Mouse (Mus musculus): ENCODE results near the gene Foxa3.

Gene Foxa3

GRCm38 (mm10) chr7:19024581-19025255, 1.4 kb upstream of the Foxa3 start:
- DNase-seq (ENCODE audit: low spot score) = no peak

- peak; percentile 74 for DNase-seq (ENCODE audit: low spot score)
Measured at GRCm38 (mm10) chr7:19024096-19024506, 763 bp upstream of the Foxa3 start, which contains the start of gene Sympk. TSS of gene Sympk (plus strand) at chr7:19024377.

- DNase-seq (ENCODE audit: low spot score) = no peak
Measured at GRCm38 (mm10) chr7:19022189-19022958, 964 bp downstream of the Foxa3 start.

- DNase-seq (ENCODE audit: low spot score) = no peak
Measured at GRCm38 (mm10) chr7:19021048-19021447, 2.3 kb downstream of the Foxa3 start.

GRCm38 (mm10) chr7:19017909-19018308, 5.4 kb downstream of the Foxa3 start:
- no peak for DNase-seq (ENCODE audit: low spot score)

- DNase-seq (ENCODE audit: low spot score) = no peak
Measured at GRCm38 (mm10) chr7:19016042-19016441, 7.3 kb downstream of the Foxa3 start.

- no peak for DNase-seq (ENCODE audit: low spot score)
Measured at GRCm38 (mm10) chr7:19014452-19014851, 8.9 kb downstream of the Foxa3 start.

- DNase-seq (ENCODE audit: low spot score) = no peak
Measured at GRCm38 (mm10) chr7:19012882-19013281, 10.5 kb downstream of the Foxa3 start.

- no peak for DNase-seq (ENCODE audit: low spot score)
Measured at GRCm38 (mm10) chr7:19012025-19012621, 11.2 kb downstream of the Foxa3 start.

- DNase-seq (ENCODE audit: low spot score) = no peak
Measured at GRCm38 (mm10) chr7:19010581-19010980, 12.8 kb downstream of the Foxa3 start.

GRCm38 (mm10) chr7:19007026-19007977, 16.0 kb downstream of the Foxa3 start:
- DNase-seq (ENCODE audit: low spot score) = no peak

- DNase-seq (ENCODE audit: low spot score) = no peak
Measured at GRCm38 (mm10) chr7:19006476-19006875, 16.9 kb downstream of the Foxa3 start.

- no peak for DNase-seq (ENCODE audit: low spot score)
Measured at GRCm38 (mm10) chr7:19005417-19006121, 17.8 kb downstream of the Foxa3 start.

- DNase-seq (ENCODE audit: low spot score) = no peak
Measured at GRCm38 (mm10) chr7:19004631-19005079, 18.7 kb downstream of the Foxa3 start.

- DNase-seq (ENCODE audit: low spot score) = peak; percentile 75
Measured at GRCm38 (mm10) chr7:19003902-19004630, 19.3 kb downstream of the Foxa3 start, which contains the start of gene Irf2bp1. TSS of gene Irf2bp1 (plus strand) at chr7:19004044.

- no peak for DNase-seq (ENCODE audit: low spot score)
Measured at GRCm38 (mm10) chr7:19002848-19003498, 20.4 kb downstream of the Foxa3 start.

GRCm38 (mm10) chr7:19002115-19002514, 21.2 kb downstream of the Foxa3 start:
- no peak for DNase-seq (ENCODE audit: low spot score)

- DNase-seq (ENCODE audit: low spot score) = no peak
Measured at GRCm38 (mm10) chr7:19001807-19002085, 21.6 kb downstream of the Foxa3 start.

GRCm38 (mm10) chr7:19001066-19001806, 22.1 kb downstream of the Foxa3 start:
- no peak for DNase-seq (ENCODE audit: low spot score)

All from urinary bladder, postnatal 10 days (tissue).